Mouse (Mus musculus) heart, postnatal 14 days (tissue): ENCODE results near the gene Olfr1270. TPM values are rescaled to one million over a fixed set of nuclear protein-coding genes. Genes with fewer than 3 reads are reported as not detected.
"Not testable (repeated sequence)": the region's sequence is repeated elsewhere in the genome, so short reads cannot be mapped to it uniquely, and the experiment has no call there.

Experiments used
- DNase-seq, 2 experiments: peaks; one replicate each; pipeline ENCODE4 v3.0.0; 2021 to 2022
- intact Hi-C: fragments of 180-260 bp; cut with DNase I; formaldehyde crosslinking; loops from one replicate; pipeline ENCODE4 v1.15.1; 2025
- long read RNA-seq, 2 experiments: library from polyadenylated mRNA; stranded (forward); transcript quantifications; one replicate each; pipeline ENCODE4 v2.0.0; 2021
- total RNA-seq, 2 experiments: library from RNA; stranded (reverse); gene quantifications; 2 replicates each; pipeline ENCODE4 v1.2.3; 2021

The Olfr1270 gene
- total RNA-seq = not detected
- long read RNA-seq, experiment 1 = 0 reads
- long read RNA-seq, experiment 2 = 0 reads

DNA sequence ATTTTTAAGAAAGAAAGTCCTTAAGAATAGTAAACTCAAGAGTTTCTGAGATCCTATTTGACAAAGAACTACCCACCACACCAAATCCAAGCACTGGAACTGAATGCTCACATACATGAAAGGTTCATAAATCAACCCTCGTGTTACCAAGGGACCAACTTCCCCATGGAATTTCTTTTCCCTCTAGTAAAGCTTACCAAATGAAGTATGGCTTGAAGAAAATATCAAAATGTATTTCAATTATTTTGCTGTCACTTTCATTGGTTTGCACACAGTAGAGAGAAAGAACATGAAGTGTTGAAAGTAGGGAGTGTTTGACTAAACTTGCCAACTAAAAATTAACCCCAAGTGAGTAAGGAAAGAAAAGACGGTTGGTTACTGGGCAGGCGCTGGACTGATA is at the start of gene Olfr1270:
Gene Olfr1270, minus strand, starts transcription at position 101 of the 400 bp plus-strand sequence.
- intact Hi-C loops = no loop called here
- no peak for DNase-seq

DNA sequence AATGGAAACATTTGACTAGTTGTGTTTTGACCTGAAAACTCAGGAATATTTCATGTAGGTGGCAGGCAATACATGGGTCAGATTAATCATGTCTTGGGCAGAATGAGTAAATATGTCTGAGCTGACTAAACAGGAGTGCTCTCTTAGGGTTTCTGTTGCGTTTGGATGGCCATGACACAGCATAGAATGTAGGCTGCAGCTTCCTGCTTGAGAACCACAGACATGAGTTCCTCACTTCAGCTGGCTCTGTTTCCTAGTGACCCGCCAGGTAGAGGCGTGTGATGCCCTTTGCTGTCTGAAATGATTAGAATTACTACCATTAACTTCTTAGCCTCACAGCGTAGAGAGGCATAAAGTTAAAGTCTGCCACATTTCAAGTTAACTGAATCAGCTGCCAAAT is 46.7 kb upstream of the Olfr1270 start:
- intact Hi-C loops, DNase-seq: not testable (repeated sequence)

DNA sequence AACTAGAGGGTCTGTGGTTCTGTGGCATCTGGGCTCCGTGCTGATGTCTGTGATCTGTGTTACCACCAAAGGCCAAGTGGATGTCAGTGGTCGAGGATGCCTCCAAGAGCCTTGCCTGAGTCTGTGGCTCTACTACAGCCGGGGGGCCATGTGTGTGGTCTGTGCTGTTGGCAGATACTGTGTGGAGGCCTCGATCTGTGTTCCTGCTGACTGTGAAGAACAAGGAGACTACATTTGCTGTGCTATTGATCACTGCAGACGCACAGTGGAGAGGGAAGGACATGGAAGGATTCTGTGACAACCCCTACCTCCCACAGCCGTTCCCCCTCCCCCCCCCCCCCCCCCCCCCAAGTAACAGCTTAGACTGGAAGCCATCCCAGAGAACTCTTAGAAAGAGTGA is 42.4 kb upstream of the Olfr1270 start:
- intact Hi-C loops, DNase-seq: not testable (repeated sequence)

DNA sequence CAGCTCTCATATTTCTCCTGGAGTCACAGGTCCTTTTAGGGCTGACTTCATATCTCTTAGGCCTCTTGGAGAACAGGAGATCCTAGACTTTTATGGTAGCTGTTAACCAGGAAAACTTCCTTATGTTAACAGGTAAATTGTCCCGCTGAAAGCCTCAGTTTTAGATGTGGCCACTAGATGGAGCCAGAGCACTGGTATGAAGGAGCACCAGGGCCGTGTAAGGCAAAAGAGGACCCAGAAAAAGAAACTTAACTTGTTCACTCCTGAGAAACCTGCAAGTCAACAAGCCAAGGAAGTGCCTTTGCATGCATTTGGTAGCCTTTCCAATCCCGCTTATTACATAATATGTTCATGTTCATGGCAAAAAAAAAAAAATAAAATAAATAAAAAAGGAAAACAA is 41.9 kb upstream of the Olfr1270 start:
- DNase-seq, intact Hi-C loops: not testable (repeated sequence)

DNA sequence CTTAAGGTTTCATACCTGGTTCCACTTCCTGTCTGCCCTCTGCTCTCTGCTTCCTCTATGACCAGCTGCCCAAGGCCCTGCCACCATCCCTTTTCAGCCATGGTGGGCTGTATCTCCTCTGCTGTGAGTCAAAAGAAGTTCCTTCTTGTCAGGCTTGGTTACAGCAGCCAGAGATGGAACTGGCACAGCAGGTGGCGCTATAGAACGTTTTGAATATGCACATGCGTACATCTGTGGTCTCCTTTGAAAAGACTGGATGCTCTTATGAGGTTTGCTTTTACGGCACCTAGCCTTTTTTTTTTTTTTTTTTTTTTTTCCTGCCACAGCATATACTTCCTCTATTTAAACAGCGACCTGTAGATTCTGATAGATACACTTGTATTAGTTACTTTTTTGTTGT is 34.2 kb upstream of the Olfr1270 start:
- intact Hi-C loops, DNase-seq: not testable (repeated sequence)

DNA sequence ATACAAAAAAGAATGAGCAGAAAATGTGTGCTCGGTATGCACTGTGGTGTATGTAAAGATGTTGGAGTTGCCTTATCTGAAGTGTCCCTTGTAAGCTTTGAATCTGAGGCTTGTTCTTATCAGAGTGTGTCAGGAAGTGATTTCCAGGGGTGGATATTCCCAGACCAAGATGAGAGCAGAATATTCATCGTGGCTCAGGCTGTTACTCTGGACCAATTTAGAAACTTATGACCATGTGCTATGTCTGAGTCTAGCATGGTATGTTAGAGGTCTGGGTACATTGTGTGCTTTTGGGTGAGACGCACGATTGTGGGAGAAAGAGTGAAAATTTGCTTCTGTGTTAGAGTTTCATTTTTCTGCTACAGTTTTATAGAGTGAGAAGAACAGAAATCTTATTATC is 33.2 kb upstream of the Olfr1270 start:
- intact Hi-C loops, DNase-seq: not testable (repeated sequence)

DNA sequence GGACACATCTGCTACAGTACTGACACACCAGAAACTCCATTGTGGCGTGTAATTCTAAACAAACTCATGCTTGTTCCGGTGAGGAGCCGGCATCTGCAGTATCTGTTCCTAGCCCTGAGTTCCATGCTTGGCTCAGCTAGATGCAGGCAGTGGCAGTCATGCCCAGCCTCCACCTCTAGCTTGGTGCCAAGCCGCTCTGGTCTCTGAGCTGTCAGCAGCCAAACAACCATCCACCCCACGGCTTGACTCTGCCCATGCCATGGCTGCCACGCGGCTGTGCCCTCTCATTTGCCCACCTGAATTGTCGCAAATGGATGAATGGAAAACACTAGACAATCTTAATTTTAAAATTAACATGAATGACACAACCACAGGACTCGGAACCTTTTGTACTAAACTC is 1.0 kb upstream of the Olfr1270 start:
- no peak for DNase-seq
- intact Hi-C loops = no loop called here

DNA sequence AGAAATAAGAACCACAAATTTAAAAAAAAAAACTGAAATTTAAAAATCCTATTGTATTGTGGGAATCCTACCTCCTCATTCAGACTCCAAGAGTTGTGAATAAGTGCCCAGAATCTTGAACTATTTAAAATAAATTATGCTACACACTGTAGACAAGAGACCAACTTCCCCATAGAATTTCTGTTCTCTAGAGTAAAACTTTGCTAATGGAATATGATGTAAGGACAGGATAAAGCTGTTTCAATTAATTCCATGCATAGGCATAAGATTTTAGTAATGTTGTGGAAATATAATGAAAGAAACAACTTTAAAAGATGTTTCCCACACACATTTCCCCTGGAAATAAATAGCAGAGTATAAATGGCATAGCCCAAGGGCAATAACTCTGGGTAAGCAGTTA is 10.7 kb downstream of the Olfr1270 start, which contains the start of gene Olfr32:
Gene Olfr32, minus strand, starts transcription at position 101 of the 400 bp plus-strand sequence.
- no peak for DNase-seq
- intact Hi-C loops = no loop called here

DNA sequence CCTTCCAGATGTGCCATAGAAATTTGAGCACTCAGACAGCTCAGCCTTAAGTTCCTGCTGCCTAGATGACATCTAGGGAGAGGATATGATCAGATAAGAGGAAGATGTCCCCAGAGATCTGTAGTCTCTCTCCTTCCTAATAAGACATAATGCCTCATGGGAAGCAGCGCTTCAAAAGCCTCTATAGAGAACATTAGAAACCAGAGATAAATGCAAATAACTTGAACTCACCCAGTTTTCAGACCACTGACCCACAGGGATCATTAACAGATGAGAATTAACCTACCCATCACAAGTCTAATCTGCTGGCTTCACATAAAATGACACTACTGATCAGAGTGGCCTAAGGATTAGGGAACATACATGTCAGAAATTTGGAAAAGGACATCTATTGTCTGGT is 31.6 kb downstream of the Olfr1270 start, which contains the start of gene Olfr1269:
Gene Olfr1269, minus strand, starts transcription at position 101 of the 400 bp plus-strand sequence.
- intact Hi-C loops = no loop called here
- no peak for DNase-seq

Other genes starting within 250 kb of the Olfr1270 start
- gene Olfr1258, start 225.8 kb downstream of the Olfr1270 start, total RNA-seq = not detected
- gene Olfr1259, start 204.4 kb downstream of the Olfr1270 start, total RNA-seq = not detected
- not detected for gene Olfr1260, start 178.8 kb downstream of the Olfr1270 start, total RNA-seq
- not detected for gene Olfr1261, start 161.9 kb downstream of the Olfr1270 start, total RNA-seq
- gene Olfr1262, start 152.9 kb downstream of the Olfr1270 start, total RNA-seq = not detected
- not detected for gene Olfr1263, start 141.0 kb downstream of the Olfr1270 start, total RNA-seq
- gene Olfr1264, start 127.5 kb downstream of the Olfr1270 start, total RNA-seq = not detected
- gene Olfr1265, start 117.8 kb downstream of the Olfr1270 start, total RNA-seq = not detected
- not detected for gene Olfr140, start 89.5 kb downstream of the Olfr1270 start, total RNA-seq
- not detected for gene Olfr1269, start 31.7 kb downstream of the Olfr1270 start, total RNA-seq
- gene Olfr32, start 10.8 kb downstream of the Olfr1270 start, total RNA-seq = not detected
- not detected for gene Olfr1506, start 71.4 kb upstream of the Olfr1270 start, total RNA-seq
- not detected for gene Olfr142, start 104.5 kb upstream of the Olfr1270 start, total RNA-seq
- not detected for gene Olfr1271, start 117.9 kb upstream of the Olfr1270 start, total RNA-seq
- gene Olfr1272, start 139.8 kb upstream of the Olfr1270 start, total RNA-seq = not detected
- under 1 TPM in 1 of 2 experiments, not detected in 1; 0.15 TPM for gene Gm13769, start 169.1 kb upstream of the Olfr1270 start, total RNA-seq
- not detected for gene Olfr1274-ps, start 245.6 kb upstream of the Olfr1270 start, total RNA-seq